In the genomic region with DNA sequence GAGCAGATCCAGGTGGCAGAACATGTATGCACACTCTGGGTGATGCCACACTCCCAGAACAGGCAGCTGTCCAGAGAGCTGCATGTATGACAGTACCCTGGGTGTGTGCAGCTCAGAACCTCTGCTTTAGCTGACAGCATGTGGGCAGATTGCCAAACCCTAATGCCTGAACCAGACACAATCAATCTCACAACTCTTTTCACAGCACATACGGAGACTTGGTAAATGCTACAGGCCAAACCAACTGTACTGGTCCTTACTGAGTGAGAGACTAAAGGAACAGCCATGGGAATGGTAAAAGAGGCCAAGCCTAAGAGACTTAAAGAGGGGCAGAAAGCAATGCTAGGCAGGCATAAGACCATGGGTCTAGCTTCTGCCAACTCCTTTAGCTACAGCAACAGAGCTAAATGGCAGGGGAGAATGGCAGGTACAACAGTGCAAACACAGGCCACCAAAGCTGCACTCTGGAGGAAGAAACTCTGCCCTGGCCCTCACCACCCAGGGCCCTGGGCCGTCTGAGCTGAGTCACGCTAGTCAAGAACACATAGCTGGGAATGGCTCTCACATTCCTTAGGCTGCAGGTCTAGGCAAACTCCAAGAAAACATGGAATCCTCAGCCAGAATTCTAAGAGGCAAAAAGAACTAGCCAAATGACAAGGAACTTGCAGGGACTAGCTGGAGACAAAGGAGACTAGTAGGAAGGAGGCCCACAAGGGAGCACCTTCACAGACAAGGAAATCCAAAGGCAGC, we compare ENCODE assay signal across 9 mouse cellular contexts.
A peak's percentile ranks its signal among the peaks of the same experiment; 100 is the strongest.
DNase-seq lines count a peak whose midpoint lies in the region; ATAC-seq lines count a peak whose summit lies in the region.
"Had no signal": no experiment of that assay in that cellular context is flagged by ENCODE, and none has a peak within 500 bp of the region (broad histone marks: within the 10 kb centered on the region; RNA-seq: fewer than 3 reads in every experiment).

No protein-coding gene starts in this region.

- H3K27ac ChIP-seq in midbrain, embryonic 14.5 days (replicated peaks; ENCODE audit: low read depth, low read length): no peak overlapping the region; the same call in 1 of the 2 replicates
- H3K27ac ChIP-seq in midbrain, embryonic 10.5 days (replicated peaks): no peak overlapping the region
- peak overlapping the region; percentile 28 for H3K27ac ChIP-seq in heart, embryonic 16.5 days (ENCODE audit: low read length)

- H3K4me2 ChIP-seq in midbrain, embryonic 14.5 days (ENCODE audit: low read length): no peak overlapping the region
- H3K4me2 ChIP-seq in heart, embryonic 16.5 days (ENCODE audit: low read depth, low read length): no peak overlapping the region

- H3K4me1 ChIP-seq in midbrain, embryonic 14.5 days (ENCODE audit: control insufficient read depth, insufficient read depth, low read length): no peaks in the 10 kb centered on the region
- H3K4me1 ChIP-seq in midbrain, embryonic 10.5 days: no peaks in the 10 kb centered on the region
- H3K4me1 ChIP-seq in heart, embryonic 16.5 days (ENCODE audit: control insufficient read depth, insufficient read depth, low read length): peaks cover 6% of the 10 kb centered on the region

- no peak overlapping the region for H3K4me3 ChIP-seq in midbrain, embryonic 14.5 days (replicated peaks; ENCODE audit: low read depth, low read length)
- no peak overlapping the region for H3K4me3 ChIP-seq in midbrain, embryonic 10.5 days
- no peak overlapping the region for H3K4me3 ChIP-seq in heart, embryonic 16.5 days (ENCODE audit: low read length)

- H3K9ac ChIP-seq in midbrain, embryonic 14.5 days (replicated peaks; ENCODE audit: low read length): no peak overlapping the region
- no peak overlapping the region for H3K9ac ChIP-seq in heart, embryonic 16.5 days (ENCODE audit: low read length)

- H3K27me3 ChIP-seq in midbrain, embryonic 14.5 days (ENCODE audit: control insufficient read depth, insufficient read depth, low read length): no peaks in the 10 kb centered on the region
- no peaks in the 10 kb centered on the region for H3K27me3 ChIP-seq in midbrain, embryonic 10.5 days (ENCODE audit: low read depth, poor library complexity, severe bottlenecking)
- no peaks in the 10 kb centered on the region for H3K27me3 ChIP-seq in heart, embryonic 16.5 days (ENCODE audit: control insufficient read depth, insufficient read depth, low read length)
- H3K27me3 ChIP-seq: CH12.LX had no signal

- ATAC-seq in midbrain, embryonic 14.5 days (ENCODE audit: low FRiP score, low TSS enrichment): no peak
- ATAC-seq in heart, embryonic 16.5 days (replicated peaks; ENCODE audit: extremely low read depth, insufficient read depth, low FRiP score): 0 out of 2 replicates have a peak, but pooled peaks have one; percentile 29

- H3K36me3 ChIP-seq in midbrain, embryonic 14.5 days (ENCODE audit: control insufficient read depth, insufficient read depth, low read length): peaks cover 97% of the 10 kb centered on the region
- H3K36me3 ChIP-seq in midbrain, embryonic 10.5 days: peaks cover 100% of the 10 kb centered on the region
- H3K36me3 ChIP-seq in heart, embryonic 16.5 days (ENCODE audit: control insufficient read depth, insufficient read depth): peaks cover 60% of the 10 kb centered on the region

- DNase-seq in gastrocnemius, postnatal 10 days: peak; percentile 30
- DNase-seq in gastrocnemius, adult 8-10 months (ENCODE audit: low spot score in 2 of 2): no peak
- peak; percentile 37 for DNase-seq in midbrain, embryonic 14.5 days
- no peak for DNase-seq in midbrain, embryonic 10.5 days (ENCODE audit: low spot score)
- DNase-seq in skeletal muscle tissue, adult 2 months (ENCODE audit: low read depth, low spot score): peak; percentile 25
- no peak for DNase-seq in kidney, adult 11 months
- no peak for DNase-seq in urinary bladder, postnatal 36 days (ENCODE audit: low spot score in 2 of 2)

- H3K9me3 ChIP-seq in midbrain, embryonic 14.5 days (ENCODE audit: control insufficient read depth, low read length): no peaks in the 10 kb centered on the region
- no peaks in the 10 kb centered on the region for H3K9me3 ChIP-seq in midbrain, embryonic 10.5 days (replicated peaks)
- no peaks in the 10 kb centered on the region for H3K9me3 ChIP-seq in heart, embryonic 16.5 days (replicated peaks; ENCODE audit: control insufficient read depth, low read length)

- WGBS in midbrain, embryonic 14.5 days: 77% methylated on average over 3 of the region's 3 CpGs
- 88% methylated on average over 3 of the region's 3 CpGs for WGBS in midbrain, embryonic 10.5 days
- WGBS in heart, embryonic 16.5 days: 32% methylated on average over 3 of the region's 3 CpGs

Comparison
In these comparisons a context has a peak if more than half of its experiments do, and no peak if none do; other contexts are left out.
1. DNase-seq: peak in gastrocnemius, postnatal 10 days (single experiment), midbrain, embryonic 14.5 days (single experiment) and skeletal muscle tissue, adult 2 months (single experiment); none in gastrocnemius, adult 8-10 months (0 of 2), midbrain, embryonic 10.5 days (single experiment), kidney, adult 11 months (single experiment) and urinary bladder, postnatal 36 days (0 of 2).